12 mouse cellular contexts compared by ENCODE assay signal in genomic region chr2:143207191-143207590, GRCm38 (mm10).
A peak's percentile ranks its signal among the peaks of the same experiment; 100 is the strongest.
DNase-seq lines count a peak whose midpoint lies in the region; ATAC-seq and TF ChIP-seq lines count a peak whose summit lies in the region.
"Had no signal": no experiment of that assay in that cellular context is flagged by ENCODE, and none has a peak within 500 bp of the region (broad histone marks: within the 10 kb centered on the region; RNA-seq: fewer than 3 reads in every experiment).

No protein-coding gene starts in this region.

- TF ChIP-seq POLR2A in heart, adult 2 months (IDR thresholded peaks at IDR 0.05; ENCODE audit: insufficient read depth, low read depth, low read length): no peak
- no peak for TF ChIP-seq POLR2A in thymus, adult 2 months (IDR thresholded peaks at IDR 0.05; ENCODE audit: control insufficient read depth, extremely low read depth, insufficient read depth, low read length, poor library complexity)

- H3K4me1 ChIP-seq in heart, adult 2 months (ENCODE audit: control insufficient read depth, insufficient read depth, low read length): no peaks in the 10 kb centered on the region
- H3K4me1 ChIP-seq in thymus, adult 2 months (replicated peaks; ENCODE audit: control insufficient read depth, insufficient read depth, low read length): no peaks in the 10 kb centered on the region
- H3K4me1 ChIP-seq in embryonic facial prominence, embryonic 11.5 days (ENCODE audit: control insufficient read depth, insufficient read depth, low read length): no peaks in the 10 kb centered on the region
- H3K4me1 ChIP-seq: kidney, embryonic 15.5 days had no signal

- H3K27ac ChIP-seq in heart, adult 2 months: no peak overlapping the region
- H3K27ac ChIP-seq in thymus, adult 2 months (ENCODE audit: control insufficient read depth, insufficient read depth, low read length): no peak overlapping the region
- H3K27ac ChIP-seq in embryonic facial prominence, embryonic 11.5 days (replicated peaks; ENCODE audit: low read depth, low read length): no peak overlapping the region
- H3K27ac ChIP-seq: kidney, embryonic 15.5 days had no signal

- no peak overlapping the region for H3K4me2 ChIP-seq in embryonic facial prominence, embryonic 11.5 days (ENCODE audit: low read depth, low read length)
- H3K4me2 ChIP-seq: kidney, embryonic 15.5 days had no signal

- peak; percentile 12 for DNase-seq in heart, postnatal 4 days
- no peak for DNase-seq in heart, adult 2 months
- DNase-seq in thymus, postnatal 4 days: peak; percentile 9
- no peak for DNase-seq in thymus, adult 2 months
- peak; percentile 90 for DNase-seq in embryonic facial prominence, embryonic 11.5 days (ENCODE audit: low spot score)
- no peak for DNase-seq in spleen, postnatal 4 days (ENCODE audit: low spot score in 2 of 2)
- no peak for DNase-seq in thymus, adult 18-20 months
- DNase-seq in left cerebral cortex, postnatal 4 days: no peak
- DNase-seq: cerebellum, postnatal 36 days; gastrocnemius, postnatal 36 days; thymus, postnatal 14 days had no signal

- no peaks in the 10 kb centered on the region for H3K9me3 ChIP-seq in embryonic facial prominence, embryonic 11.5 days (replicated peaks; ENCODE audit: control insufficient read depth, low read length)
- H3K9me3 ChIP-seq: kidney, embryonic 15.5 days had no signal

- no peak for TF ChIP-seq CTCF in heart, adult 2 months (IDR thresholded peaks at IDR 0.05)
- no peak for TF ChIP-seq CTCF in thymus, adult 2 months (IDR thresholded peaks at IDR 0.05; ENCODE audit: borderline replicate concordance, control insufficient read depth, extremely low read depth, insufficient read depth, low read length, poor library complexity)

- intact Hi-C loops in heart, adult 2 months (cut with DNase I): no loop called here
- intact Hi-C loops in left cerebral cortex, postnatal 4 days (cut with DNase I): no loop called here

- H3K79me2 ChIP-seq in heart, adult 2 months (replicated peaks; ENCODE audit: control insufficient read depth, insufficient read depth, low read length): no peaks in the 10 kb centered on the region

- no peak for TF ChIP-seq EP300 in heart, adult 2 months (IDR thresholded peaks at IDR 0.05; ENCODE audit: insufficient read depth, low read depth, low read length)

- H3K9ac ChIP-seq in heart, adult 2 months (ENCODE audit: low read depth, low read length): no peak overlapping the region
- no peak overlapping the region for H3K9ac ChIP-seq in embryonic facial prominence, embryonic 11.5 days (replicated peaks; ENCODE audit: low read length)
- H3K9ac ChIP-seq: kidney, embryonic 15.5 days had no signal

- WGBS in heart, adult 2 months: 40% methylated on average over 5 of the region's 5 CpGs
- 55% methylated on average over 5 of the region's 5 CpGs for WGBS in thymus, adult 2 months
- 42% methylated on average over 5 of the region's 5 CpGs for WGBS in embryonic facial prominence, embryonic 11.5 days

- no peak for ATAC-seq in embryonic facial prominence, embryonic 11.5 days (replicated peaks; ENCODE audit: insufficient number of reproducible peaks, low FRiP score, low TSS enrichment, low read depth)

- H3K4me3 ChIP-seq in heart, adult 2 months: no peak overlapping the region
- H3K4me3 ChIP-seq in thymus, adult 2 months (ENCODE audit: control insufficient read depth, insufficient read depth, low read length): no peak overlapping the region
- H3K4me3 ChIP-seq in embryonic facial prominence, embryonic 11.5 days (ENCODE audit: low read depth, low read length): no peak overlapping the region
- H3K4me3 ChIP-seq: kidney, embryonic 15.5 days had no signal

- no peaks in the 10 kb centered on the region for H3K27me3 ChIP-seq in heart, adult 2 months (ENCODE audit: control insufficient read depth, insufficient read depth, low read length)
- no peaks in the 10 kb centered on the region for H3K27me3 ChIP-seq in thymus, adult 2 months (ENCODE audit: control insufficient read depth, insufficient read depth, low read length)
- no peaks in the 10 kb centered on the region for H3K27me3 ChIP-seq in embryonic facial prominence, embryonic 11.5 days (ENCODE audit: control insufficient read depth, insufficient read depth, low read length)
- H3K27me3 ChIP-seq: kidney, embryonic 15.5 days had no signal

- no peaks in the 10 kb centered on the region for H3K36me3 ChIP-seq in heart, adult 2 months (ENCODE audit: control insufficient read depth, insufficient read depth, low read length)
- H3K36me3 ChIP-seq in thymus, adult 2 months (ENCODE audit: control insufficient read depth, insufficient read depth, low read length): no peaks in the 10 kb centered on the region
- no peaks in the 10 kb centered on the region for H3K36me3 ChIP-seq in embryonic facial prominence, embryonic 11.5 days (replicated peaks; ENCODE audit: control insufficient read depth, insufficient read depth, low read depth, low read length)
- H3K36me3 ChIP-seq: kidney, embryonic 15.5 days had no signal

Comparison
In these comparisons a context has a peak if more than half of its experiments do, and no peak if none do; other contexts are left out.
1. DNase-seq: peak in heart, postnatal 4 days (single experiment), thymus, postnatal 4 days (single experiment) and embryonic facial prominence, embryonic 11.5 days (single experiment); none in heart, adult 2 months (0 of 2), thymus, adult 2 months (single experiment), spleen, postnatal 4 days (0 of 2), thymus, adult 18-20 months (0 of 2) and left cerebral cortex, postnatal 4 days (single experiment).